Mouse (Mus musculus) bone marrow macrophage, adult 2 months (primary cell): ENCODE measurements around the gene Srrt.

Source experiments
- CTCF ChIP-seq: IDR thresholded peaks from 2 replicates; pipeline ENCODE4 v1.5.1; 2012; ENCODE audit warnings: low read depth, mild to moderate bottlenecking, low read length, moderate library complexity
- POLR2A ChIP-seq: IDR thresholded peaks from 2 replicates; pipeline ENCODE4 v1.6.1; 2012; ENCODE audit warnings: mild to moderate bottlenecking, low read depth, low read length, borderline replicate concordance

- no peak for TF ChIP-seq POLR2A
- no peak for TF ChIP-seq CTCF
Observed at GRCm38 (mm10) chr5:137285986-137286385, 21.5 kb downstream of the Srrt start.
